Mouse (Mus musculus): Measurements from ENCODE around the gene Sypl2.

- TF ChIP-seq CTCF (IDR thresholded peaks at IDR 0.05; ENCODE audit: control insufficient read depth, insufficient read depth, low read length) = no peak
- TF ChIP-seq POLR2A (IDR thresholded peaks at IDR 0.05; ENCODE audit: borderline replicate concordance, control insufficient read depth, low read depth, low read length) = no peak
Measured at GRCm38 (mm10) chr3:108211845-108212244, 14.6 kb downstream of the Sypl2 start.

Measured in bone marrow, adult 2 months (tissue).